Mouse (Mus musculus) liver, postnatal 0 days (tissue): ENCODE data around the gene Ptcd1. TPM values are rescaled to one million over a fixed set of nuclear protein-coding genes. Genes with fewer than 3 reads are reported as not detected.

Experiments
- ATAC-seq: fragments of 200-750 bp; cut with Nextera tagmentation; 2 replicates; pipeline ENCODE4 v1.8.0; 2017; ENCODE audit warnings: mild to moderate bottlenecking, moderate library complexity
- DNase-seq: peaks from one replicate; pipeline ENCODE4 v3.0.0-alpha.2; 2016
- H3K27ac ChIP-seq: fragments of 300-500 bp; sonication (generic); 2 replicates; pipeline ENCODE4 v1.5.1; 2014; ENCODE audit warnings: antibody characterized with exemption, moderate library complexity, mild to moderate bottlenecking, low read depth
- H3K27me3 ChIP-seq: fragments of 300-500 bp; sonication (generic); 2 replicates; pipeline ENCODE4 v1.6.1; 2014; ENCODE audit warnings: low read length, control low read depth, mixed read lengths; ENCODE audit not compliant: insufficient read depth
- H3K36me3 ChIP-seq: fragments of 300-500 bp; sonication (generic); replicated peaks from 2 replicates; pipeline ENCODE4 v1.6.1; 2014; ENCODE audit warnings: mild to moderate bottlenecking, control low read depth, low read length, moderate library complexity, mixed read lengths; ENCODE audit not compliant: insufficient read depth
- H3K4me1 ChIP-seq: fragments of 300-500 bp; sonication (generic); 2 replicates; pipeline ENCODE4 v1.6.1; 2014; ENCODE audit warnings: antibody characterized with exemption, mild to moderate bottlenecking, control low read depth; ENCODE audit not compliant: insufficient read depth
- H3K4me2 ChIP-seq: fragments of 300-500 bp; sonication (generic); 2 replicates; pipeline ENCODE4 v1.6.1; 2014; ENCODE audit warnings: low read depth, mild to moderate bottlenecking, low read length, moderate library complexity, mixed read lengths
- H3K4me3 ChIP-seq: fragments of 300-500 bp; sonication (generic); 2 replicates; pipeline ENCODE4 v1.5.1; 2014; ENCODE audit warnings: low read depth, low read length
- H3K9ac ChIP-seq: fragments of 300-500 bp; sonication (generic); replicated peaks from 2 replicates; pipeline ENCODE4 v1.6.1; 2014; ENCODE audit warnings: mild to moderate bottlenecking, moderate library complexity
- H3K9me3 ChIP-seq: fragments of 300-500 bp; sonication (generic); 2 replicates; pipeline ENCODE4 v1.6.1; 2016; ENCODE audit warnings: mild to moderate bottlenecking, control low read depth, low read length, mixed read lengths
- CTCF ChIP-seq: sonication (generic); IDR thresholded peaks from 2 replicates; pipeline ENCODE4 v1.5.1; 2016; ENCODE audit warnings: antibody characterized with exemption, low read depth
- EP300 ChIP-seq: IDR thresholded peaks from 2 replicates; pipeline ENCODE4 v1.6.1; 2016; ENCODE audit warnings: antibody characterized with exemption, low read depth, mild to moderate bottlenecking
- WGBS: fragments of 180-500 bp; shearing (Covaris S2); extraction: QIAGEN DNeasy Blood & Tissue Kit; methylation state at CpG from one replicate; pipeline ENCODE4 v1.1.7; 2014; ENCODE audit not compliant: insufficient replicate concordance; 5-methylcytosine and 5-hydroxymethylcytosine counted together
- polyA plus RNA-seq: library from polyadenylated mRNA; unstranded; fragments of >200 nt; fragmentation: Nextera tagmentation; extraction: Ambion mirVana; gene quantifications from 2 replicates; pipeline ENCODE4 v1.2.1, GENCODE M21; 2015

Gene Ptcd1
- polyA plus RNA-seq, 1 experiment from 2014 or later = 5.5 TPM

DNA sequence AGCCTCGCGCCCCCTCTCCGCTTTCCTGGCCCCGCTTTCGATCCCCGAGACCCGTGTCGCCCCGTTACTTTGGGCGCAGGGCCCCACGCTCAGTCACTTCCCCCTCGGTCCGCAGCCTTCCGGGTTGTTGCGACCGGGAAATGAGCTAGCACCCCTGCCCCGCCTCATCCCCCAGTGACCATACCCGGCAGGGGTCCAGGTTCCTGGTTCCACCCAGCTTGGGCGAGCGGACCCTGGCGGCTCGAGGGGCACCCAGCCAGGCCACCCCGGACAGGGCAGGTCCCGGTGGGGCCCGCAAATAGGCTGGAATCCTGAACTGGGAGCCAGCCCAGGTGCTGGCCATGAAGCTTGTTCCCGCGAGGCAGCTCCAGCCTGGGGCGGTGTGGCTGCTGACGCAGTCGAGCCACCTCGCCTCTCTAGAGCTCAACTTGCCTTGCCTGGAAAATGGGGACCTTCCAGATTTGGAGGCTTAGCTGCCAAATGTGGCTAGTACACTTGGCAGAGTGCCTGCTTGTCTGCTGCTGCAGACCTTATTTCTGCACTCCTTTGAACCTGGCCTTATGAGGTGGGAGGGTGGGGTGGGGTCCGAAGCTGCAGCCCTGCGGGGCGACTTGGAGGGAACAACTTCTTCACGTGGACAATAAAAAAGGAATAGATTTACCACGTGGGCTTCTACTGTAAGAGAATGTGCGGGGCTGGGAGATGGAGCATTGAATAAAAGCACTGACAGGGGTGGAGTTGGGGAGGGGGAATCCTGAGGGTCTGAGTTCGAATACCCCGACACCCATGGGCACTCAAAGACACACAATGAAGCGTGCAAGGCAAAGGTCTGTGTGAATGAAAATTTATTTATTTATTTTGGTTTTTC is 52.1 kb downstream of the Ptcd1 start:
- no peaks in the 10 kb centered on the region for H3K9me3 ChIP-seq
- DNase-seq (peak; percentile 74), ATAC-seq (peak; percentile 62)
- H3K36me3 ChIP-seq = 0 out of 2 replicates have a peak, but pooled peaks cover 3% of the 10 kb centered on the region
- no peak for TF ChIP-seq CTCF
- TF ChIP-seq EP300 = no peak
- peak overlapping the region; percentile 90 for H3K27ac ChIP-seq
- peak overlapping the region; percentile 83 for H3K4me2 ChIP-seq
- H3K4me3 ChIP-seq = peak overlapping the region; percentile 66
- peak overlapping the region; percentile 82 for H3K9ac ChIP-seq
- H3K4me1 ChIP-seq = peaks cover 10% of the 10 kb centered on the region
- 10% methylated on average over 36 of the region's 40 CpGs for WGBS
- H3K27me3 ChIP-seq = no peaks in the 10 kb centered on the region

GRCm38 (mm10) chr5:145114071-145114605 is 52.8 kb downstream of the Ptcd1 start, which contains the start of gene Arpc1b:
Gene Arpc1b, plus strand, starts transcription at chr5:145114215.
- Histone ChIP-seq H3K9me3 (no peaks in the 10 kb centered on the region), H3K36me3 (peaks cover 4% of the 10 kb centered on the region; the same call in 1 of the 2 replicates), H3K4me2 (peak within 1 kb of the TSS; percentile 83), H3K27me3 (no peaks in the 10 kb centered on the region), H3K4me1 (peaks cover 10% of the 10 kb centered on the region), H3K4me3 (peak within 1 kb of the TSS; percentile 66), H3K9ac (peak within 1 kb of the TSS; percentile 82), H3K27ac (peak within 1 kb of the TSS; percentile 90)
- DNase-seq = peak; percentile 85
- WGBS = 0% methylated on average over 28 of the region's 53 CpGs
- ATAC-seq = peak; percentile 73
- TF ChIP-seq CTCF (no peak), EP300 (no peak)

- Histone ChIP-seq H3K4me3 (peak overlapping the region; percentile 66), H3K36me3 (peaks cover 8% of the 10 kb centered on the region; the same call in 1 of the 2 replicates), H3K4me2 (peak overlapping the region; percentile 83), H3K9me3 (no peaks in the 10 kb centered on the region), H3K9ac (peak overlapping the region; percentile 82; the same call in 1 of the 2 replicates), H3K27ac (peak overlapping the region; percentile 90; the same call in 1 of the 2 replicates), H3K27me3 (no peaks in the 10 kb centered on the region), H3K4me1 (peaks cover 10% of the 10 kb centered on the region)
- DNase-seq (no peak), ATAC-seq (no peak)
- TF ChIP-seq EP300 (no peak), CTCF (no peak)
- WGBS = 31% methylated on average over 2 of the region's 2 CpGs
Measured at GRCm38 (mm10) chr5:145113416-145113815, 53.5 kb downstream of the Ptcd1 start.

DNA sequence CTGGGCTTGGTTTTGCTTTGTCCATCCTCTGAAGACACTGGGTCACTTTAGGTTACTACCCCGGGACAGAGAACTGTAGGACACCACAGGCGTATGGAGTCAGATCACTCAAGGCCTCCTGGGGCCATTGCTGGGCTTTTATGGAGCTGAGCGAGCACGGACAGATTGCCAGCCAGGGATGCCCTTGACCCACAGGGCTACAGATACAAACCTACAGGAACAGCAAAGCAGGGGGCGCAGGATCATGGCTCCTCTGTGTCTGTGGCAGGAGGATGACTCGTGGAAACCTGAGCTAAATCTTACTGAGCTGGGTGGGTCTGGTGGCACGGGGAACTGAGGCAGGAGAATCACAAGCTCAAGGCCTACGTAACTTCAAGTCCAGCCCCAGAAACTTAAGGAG is 54.3 kb downstream of the Ptcd1 start:
- Histone ChIP-seq H3K4me1 (peaks cover 10% of the 10 kb centered on the region), H3K27me3 (no peaks in the 10 kb centered on the region), H3K4me2 (no peak overlapping the region), H3K36me3 (peaks cover 12% of the 10 kb centered on the region; the same call in 1 of the 2 replicates), H3K4me3 (no peak overlapping the region), H3K9me3 (no peaks in the 10 kb centered on the region), H3K27ac (no peak overlapping the region), H3K9ac (no peak overlapping the region)
- DNase-seq (no peak), ATAC-seq (no peak)
- TF ChIP-seq EP300 (no peak), CTCF (no peak)
- WGBS = 75% methylated on average over 8 of the region's 8 CpGs

DNA sequence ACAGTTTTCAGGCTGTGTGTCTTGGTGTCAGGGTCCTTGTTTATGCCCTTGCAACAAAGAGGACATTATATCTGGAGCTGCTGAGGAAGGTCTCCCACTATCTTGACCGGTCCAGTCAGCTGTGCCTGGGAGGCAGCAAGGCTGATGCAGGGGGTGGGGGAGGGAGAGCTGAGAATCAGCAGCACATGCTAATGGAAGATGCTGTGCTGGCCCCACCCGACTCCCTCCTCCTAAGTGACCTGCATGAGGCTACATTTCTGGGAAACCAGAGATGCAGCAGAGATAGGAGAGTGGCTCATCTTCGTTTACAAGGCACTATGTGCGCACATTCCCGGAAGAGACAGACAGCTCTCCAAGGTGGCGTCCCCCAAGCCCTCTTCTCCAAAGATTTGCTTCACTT is 56.5 kb downstream of the Ptcd1 start:
- H3K36me3 ChIP-seq = peaks cover 32% of the 10 kb centered on the region
- H3K4me3 ChIP-seq = no peak overlapping the region
- no peak overlapping the region for H3K4me2 ChIP-seq
- no peak overlapping the region for H3K9ac ChIP-seq
- peaks cover 6% of the 10 kb centered on the region for H3K4me1 ChIP-seq
- ATAC-seq = no peak
- no peak overlapping the region for H3K27ac ChIP-seq
- TF ChIP-seq CTCF = no peak
- no peak for TF ChIP-seq EP300
- WGBS = 74% methylated on average over 6 of the region's 6 CpGs
- H3K9me3 ChIP-seq = no peaks in the 10 kb centered on the region
- no peaks in the 10 kb centered on the region for H3K27me3 ChIP-seq
- no peak for DNase-seq

DNA sequence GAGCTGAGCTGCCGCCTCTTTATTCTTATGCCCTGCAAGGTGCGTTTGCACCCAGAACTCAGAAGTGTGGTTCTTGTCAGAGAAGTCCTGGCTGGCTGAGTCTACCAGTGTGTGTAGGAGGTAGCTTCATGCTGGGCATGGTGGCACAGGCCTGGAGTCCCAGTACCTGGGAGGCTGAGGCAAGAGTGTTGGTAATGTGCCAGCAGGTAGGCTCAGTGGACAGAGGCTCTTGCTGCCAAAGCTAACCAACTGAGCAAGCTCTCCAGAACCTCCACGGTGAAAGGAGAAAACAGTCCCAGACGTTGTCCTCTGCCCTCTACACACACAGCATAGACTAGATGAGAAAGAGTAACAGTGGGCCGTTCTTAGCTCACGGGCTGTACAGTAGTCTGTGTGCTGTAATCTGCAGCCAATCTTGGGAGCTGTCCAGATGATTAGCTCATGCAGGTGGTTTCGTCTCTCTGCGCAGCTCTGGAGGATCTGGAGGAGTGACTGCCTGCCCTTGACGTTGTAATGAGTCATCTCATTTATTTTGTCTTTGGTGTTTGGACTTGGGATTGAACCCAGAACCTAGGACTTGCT is 61.1 kb downstream of the Ptcd1 start:
- Histone ChIP-seq H3K4me3 (no peak overlapping the region), H3K4me1 (no peaks in the 10 kb centered on the region), H3K27me3 (no peaks in the 10 kb centered on the region), H3K4me2 (no peak overlapping the region), H3K9me3 (no peaks in the 10 kb centered on the region), H3K36me3 (peaks cover 66% of the 10 kb centered on the region), H3K27ac (no peak overlapping the region), H3K9ac (no peak overlapping the region)
- TF ChIP-seq CTCF (no peak), EP300 (no peak)
- 76% methylated on average over 9 of the region's 9 CpGs for WGBS
- 0 out of 2 replicates have a peak, but pooled peaks have one; percentile 27 for ATAC-seq
- DNase-seq = no peak
